Mouse (Mus musculus) left cerebral cortex, postnatal 36 days (tissue): ENCODE data around the gene Tor1aip1. TPM values are rescaled to one million over a fixed set of nuclear protein-coding genes. Genes with fewer than 3 reads are reported as not detected.

Source experiments
- DNase-seq, 2 experiments: peaks; one replicate each; pipeline ENCODE4 v3.0.0; 2021 to 2022; ENCODE audit warnings: low spot score in 2 of 2, mixed read lengths in 1 of 2
- intact Hi-C: fragments of 180-260 bp; cut with DNase I; formaldehyde crosslinking; loops from one replicate; pipeline ENCODE4 v1.15.1; 2025
- total RNA-seq, 2 experiments: library from RNA; stranded (reverse); gene quantifications; 2 replicates each; pipeline ENCODE4 v1.2.3; 2021

Gene Tor1aip1
- total RNA-seq, 2 experiments from 2014 or later, result 26.4 to 30.6 TPM

- intact Hi-C loops, result loop anchor here (1.0 to 5.0 kb wide), 2 partner anchors 63 to 704 kb away; partner anchors contain the start of gene Tor1aip1
- peak; percentile 97 for DNase-seq
Observed at GRCm38 (mm10) chr1:155973068-155973718, 63.1 kb downstream of the Tor1aip1 start, which contains the start of gene Cep350. Cep350 (minus strand) TSS chr1:155973255.

GRCm38 (mm10) chr1:155972146-155973067 is 63.9 kb downstream of the Tor1aip1 start:
- intact Hi-C loops, result loop anchor here (1.0 to 5.0 kb wide), 2 partner anchors 64 to 705 kb away; partner anchors contain the start of gene Tor1aip1
- no peak for DNase-seq

Other genes with a start within 250 kb of the Tor1aip1 start
- 10 to 100 TPM; 31.8 to 32.1 TPM for gene Qsox1, start 223.6 kb downstream of the Tor1aip1 start, total RNA-seq
- gene Cep350, start 63.2 kb downstream of the Tor1aip1 start, total RNA-seq, result 10 to 100 TPM; 42.8 to 52.9 TPM
- gene Tor1aip2, start 1.1 kb downstream of the Tor1aip1 start, total RNA-seq, result 10 to 100 TPM; 48.5 to 51.0 TPM
- gene Fam163a, start 168.5 kb upstream of the Tor1aip1 start, total RNA-seq, result 1 to 10 TPM; 8.1 to 8.9 TPM